In the genomic region with DNA sequence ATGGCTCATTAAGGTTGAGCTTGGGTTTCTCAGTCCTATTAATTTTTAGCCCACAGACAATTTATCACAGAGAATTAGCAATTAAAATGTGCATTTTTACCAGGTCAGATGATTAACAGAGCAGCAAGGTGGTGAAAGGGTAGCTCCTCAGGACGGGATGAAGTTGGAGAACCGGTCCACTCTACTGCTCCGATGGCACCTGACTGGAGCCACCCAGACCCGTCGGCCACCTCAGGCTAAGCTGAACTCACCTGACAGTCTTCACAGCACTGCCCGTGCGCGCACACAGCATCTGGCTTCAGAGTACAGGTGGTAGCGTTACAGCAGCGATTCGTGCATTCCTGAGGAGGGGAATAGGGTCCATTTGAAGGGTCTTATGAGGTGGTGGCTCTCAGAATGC, we compare ENCODE assay signal across 26 mouse cellular contexts.
DNase-seq lines count a peak whose midpoint lies in the region; ATAC-seq lines count a peak whose summit lies in the region.
"Had no signal": no experiment of that assay in that cellular context is flagged by ENCODE, and none has a peak within 500 bp of the region (broad histone marks: within the 10 kb centered on the region; RNA-seq: fewer than 3 reads in every experiment).

No protein-coding gene starts in this region.

- peaks cover 9% of the 10 kb centered on the region; the same call in 1 of the 2 replicates for H3K4me1 ChIP-seq in kidney, embryonic 14.5 days (ENCODE audit: control insufficient read depth, insufficient read depth, low read length)
- peaks cover 6% of the 10 kb centered on the region for H3K4me1 ChIP-seq in midbrain, embryonic 15.5 days

- H3K27me3 ChIP-seq in kidney, embryonic 14.5 days (ENCODE audit: control insufficient read depth, insufficient read depth, low read length), result no peaks in the 10 kb centered on the region
- no peaks in the 10 kb centered on the region for H3K27me3 ChIP-seq in midbrain, embryonic 15.5 days (replicated peaks)
- H3K27me3 ChIP-seq: embryonic facial prominence, embryonic 15.5 days; Patski had no signal

- 84% methylated on average over 11 of the region's 11 CpGs for WGBS in kidney, embryonic 14.5 days
- WGBS in midbrain, embryonic 15.5 days, result 94% methylated on average over 11 of the region's 11 CpGs

- no peak overlapping the region for H3K9ac ChIP-seq in kidney, embryonic 14.5 days (ENCODE audit: low read depth, low read length)
- H3K9ac ChIP-seq in midbrain, embryonic 15.5 days, result no peak overlapping the region
- H3K9ac ChIP-seq: embryonic facial prominence, embryonic 12.5 days; embryonic facial prominence, embryonic 15.5 days; forebrain, postnatal 0 days; heart, embryonic 13.5 days; hindbrain, embryonic 14.5 days had no signal

- H3K9me3 ChIP-seq in kidney, embryonic 14.5 days (ENCODE audit: control insufficient read depth, low read length), result no peaks in the 10 kb centered on the region
- no peaks in the 10 kb centered on the region for H3K9me3 ChIP-seq in midbrain, embryonic 15.5 days
- H3K9me3 ChIP-seq: embryonic facial prominence, embryonic 12.5 days; embryonic facial prominence, embryonic 15.5 days; heart, embryonic 13.5 days had no signal

- H3K4me3 ChIP-seq in kidney, embryonic 14.5 days (ENCODE audit: low read length), result no peak overlapping the region
- no peak overlapping the region for H3K4me3 ChIP-seq in midbrain, embryonic 15.5 days
- H3K4me3 ChIP-seq: embryonic facial prominence, embryonic 12.5 days; embryonic facial prominence, embryonic 15.5 days; heart, embryonic 13.5 days had no signal

- peak; percentile 19 for DNase-seq in kidney, adult 18-20 months
- peak; percentile 15 to 63 for DNase-seq in kidney, adult 8-10 months
- peak; percentile 43 for DNase-seq in kidney, postnatal 10 days
- DNase-seq in kidney, postnatal 36 days, result peak; percentile 31 to 39
- DNase-seq in frontal cortex, postnatal 14 days (ENCODE audit: low spot score in 2 of 2), result no peak
- DNase-seq in lung, postnatal 25 days (ENCODE audit: low spot score), result no peak
- DNase-seq: adrenal gland, postnatal 10 days; adrenal gland, postnatal 36 days; B cell, adult 2 months; cerebellum, adult 18-20 months; cerebellum, adult 9-10 months; cerebellum, postnatal 25 days; forebrain, postnatal 0 days; gastrocnemius, postnatal 25 days; heart, adult 18-20 months; heart, postnatal 14 days; heart, postnatal 4 days had no signal

- no peak for ATAC-seq in kidney, embryonic 14.5 days (ENCODE audit: low FRiP score, low TSS enrichment)
- no peak for ATAC-seq in midbrain, embryonic 15.5 days (replicated peaks)
- ATAC-seq: forebrain, embryonic 14.5 days; forebrain, postnatal 0 days; Patski had no signal

- H3K27ac ChIP-seq in kidney, embryonic 14.5 days (ENCODE audit: low read depth, low read length), result no peak overlapping the region
- no peak overlapping the region for H3K27ac ChIP-seq in midbrain, embryonic 15.5 days
- H3K27ac ChIP-seq: embryonic facial prominence, embryonic 12.5 days; embryonic facial prominence, embryonic 15.5 days; heart, embryonic 13.5 days; hindbrain, embryonic 14.5 days had no signal

- H3K4me2 ChIP-seq in kidney, embryonic 14.5 days (replicated peaks; ENCODE audit: low read depth, low read length), result no peak overlapping the region
- no peak overlapping the region for H3K4me2 ChIP-seq in midbrain, embryonic 15.5 days
- H3K4me2 ChIP-seq: embryonic facial prominence, embryonic 12.5 days; embryonic facial prominence, embryonic 15.5 days; heart, embryonic 13.5 days; hindbrain, embryonic 14.5 days had no signal

- H3K36me3 ChIP-seq in kidney, embryonic 14.5 days (ENCODE audit: control insufficient read depth, insufficient read depth, low read length), result no peaks in the 10 kb centered on the region
- no peaks in the 10 kb centered on the region for H3K36me3 ChIP-seq in midbrain, embryonic 15.5 days (replicated peaks)
- H3K36me3 ChIP-seq: embryonic facial prominence, embryonic 12.5 days; embryonic facial prominence, embryonic 15.5 days; G1E; heart, embryonic 13.5 days had no signal

Comparison
In these comparisons a context has a peak if more than half of its experiments do, and no peak if none do; other contexts are left out.
1. DNase-seq: peak in kidney, adult 18-20 months (single experiment), kidney, adult 8-10 months (2 of 2), kidney, postnatal 10 days (single experiment) and kidney, postnatal 36 days (2 of 2); none in frontal cortex, postnatal 14 days (0 of 2) and lung, postnatal 25 days (single experiment).